Mouse (Mus musculus): ENCODE data around the gene Kmt2d.
"Not testable (repeated sequence)": the region's sequence is repeated elsewhere in the genome, so short reads cannot be mapped to it uniquely, and the experiment has no call there.

Gene Kmt2d

DNA sequence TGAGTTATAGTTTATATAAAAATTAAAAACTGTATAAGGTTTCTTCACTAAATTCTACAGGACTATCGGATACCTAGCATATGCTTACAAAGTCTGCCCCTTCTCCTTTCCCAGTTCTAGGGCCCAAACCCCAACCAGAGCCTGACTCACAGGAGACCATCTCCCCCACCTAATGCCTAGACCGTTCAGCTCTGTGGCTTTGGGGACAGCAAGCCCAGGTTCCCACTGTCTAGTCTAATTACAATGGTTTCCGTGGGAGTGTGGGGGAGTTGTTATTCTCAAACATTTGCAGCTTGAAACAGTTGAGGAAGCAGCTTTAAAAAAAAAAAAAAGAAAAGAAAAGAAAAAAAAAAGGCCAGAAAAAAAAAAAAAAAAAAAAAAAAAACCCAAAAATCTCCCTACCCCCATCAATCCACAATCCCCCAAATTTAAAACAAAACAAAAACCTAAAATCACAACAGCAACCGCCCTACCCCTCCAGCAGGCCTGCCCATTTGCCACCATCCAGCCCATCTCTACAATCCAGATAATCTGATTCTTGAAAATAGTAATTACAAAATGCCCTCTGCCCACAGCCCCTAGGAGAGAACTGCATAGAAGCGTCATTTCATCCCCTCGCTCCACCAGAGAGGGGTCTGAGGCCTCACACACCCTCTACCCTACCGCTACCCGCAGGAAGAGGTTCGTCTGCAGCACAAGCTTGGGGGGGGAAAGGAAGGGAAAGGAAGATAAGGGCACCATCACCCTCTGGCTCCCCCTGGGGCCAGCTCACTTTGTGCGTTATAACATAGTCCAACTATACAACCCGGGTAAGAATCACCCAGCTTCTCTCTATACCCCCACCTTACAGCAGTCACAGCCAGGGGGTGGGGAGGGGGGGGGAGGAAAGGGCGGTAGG is 38.6 kb downstream of the Kmt2d start:
- no peak for DNase-seq (ENCODE audit: low read depth, low spot score)

DNA sequence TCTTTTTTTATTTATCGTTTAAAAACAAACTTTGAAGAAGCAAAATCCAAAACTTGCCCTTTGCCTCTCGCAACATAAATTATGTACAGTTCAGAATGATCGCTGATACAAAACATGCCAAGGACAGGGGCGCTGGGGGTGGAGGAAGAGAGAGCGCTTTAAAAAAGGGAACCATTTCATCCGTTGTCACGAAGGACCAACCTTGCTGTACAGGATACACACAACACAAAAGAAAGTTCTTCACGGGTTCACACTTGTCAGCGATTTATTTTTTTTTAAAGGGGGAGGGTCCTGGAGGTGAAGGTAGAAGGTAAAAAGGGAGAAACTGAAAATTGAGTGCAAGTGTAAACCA is 39.3 kb downstream of the Kmt2d start:
- no peak for DNase-seq (ENCODE audit: low read depth, low spot score)

DNA sequence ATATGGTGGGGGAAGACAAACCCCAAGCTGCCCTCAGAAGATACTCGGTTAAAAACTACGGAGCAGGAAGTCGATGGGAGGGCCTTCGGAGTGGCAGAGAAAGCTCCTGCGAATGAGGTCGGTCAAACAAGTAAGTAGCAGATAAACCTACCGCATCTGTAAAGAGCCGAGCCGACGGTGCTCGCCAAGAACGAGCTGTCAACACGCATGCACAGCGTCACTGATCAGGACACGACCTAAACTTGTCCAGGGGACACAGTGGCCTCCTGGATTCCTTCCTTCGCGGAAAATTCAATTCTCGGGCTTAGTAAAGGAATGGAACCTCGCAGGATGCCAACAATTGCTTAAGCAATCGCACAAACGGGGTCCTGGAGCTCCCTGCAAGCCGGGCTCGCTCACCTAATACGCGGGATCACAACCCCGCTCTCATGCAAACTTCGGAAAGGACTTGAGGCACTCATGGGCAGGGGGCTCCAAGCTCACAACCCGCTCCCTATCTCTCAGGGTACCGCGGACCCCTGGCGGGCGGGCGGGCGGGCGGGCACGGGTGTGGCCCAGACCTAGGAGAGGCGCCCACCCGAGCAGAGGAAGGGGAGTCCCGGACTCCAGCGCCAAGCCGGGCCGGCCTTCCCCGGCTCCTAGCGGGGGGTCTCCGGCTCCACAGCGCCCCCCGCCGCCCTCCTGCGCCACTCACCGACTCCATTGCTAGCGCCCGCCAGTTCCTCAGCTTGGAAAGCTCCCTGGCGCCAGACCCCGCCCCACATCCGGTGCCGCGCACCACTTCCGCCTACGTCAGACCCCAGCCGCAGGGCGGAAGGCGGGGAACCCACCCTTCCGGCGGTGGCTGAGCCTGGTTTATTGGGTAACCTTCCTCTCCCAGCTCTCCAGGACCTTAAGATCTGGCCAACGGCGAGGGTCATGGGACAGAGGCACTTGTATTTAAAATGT is 40.0 kb downstream of the Kmt2d start, which contains the start of gene Prkag1:
Gene Prkag1 (minus strand): TSS at position 786 of the 948 bp plus-strand sequence.
- DNase-seq (ENCODE audit: low read depth, low spot score), result peak; percentile 83

DNA sequence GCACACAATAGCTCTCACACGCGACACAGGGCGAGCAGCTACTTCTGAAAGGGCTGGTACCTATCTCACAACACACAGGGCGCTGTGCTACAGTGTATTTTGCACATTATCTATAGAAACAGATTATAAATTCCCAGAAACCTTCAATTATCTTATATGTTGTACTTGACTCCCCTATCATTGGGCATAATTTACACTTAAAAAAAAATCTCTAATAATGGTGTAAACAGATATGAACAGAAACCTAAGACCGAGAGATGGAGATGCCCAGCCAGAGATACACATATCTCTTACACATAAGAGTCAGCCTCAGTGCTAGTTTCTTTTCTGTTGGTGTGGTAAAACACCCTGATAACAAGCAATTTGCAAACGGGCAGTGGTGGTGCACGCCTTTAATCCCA is 43.4 kb downstream of the Kmt2d start:
- no peak for DNase-seq (ENCODE audit: low read depth, low spot score)

DNA sequence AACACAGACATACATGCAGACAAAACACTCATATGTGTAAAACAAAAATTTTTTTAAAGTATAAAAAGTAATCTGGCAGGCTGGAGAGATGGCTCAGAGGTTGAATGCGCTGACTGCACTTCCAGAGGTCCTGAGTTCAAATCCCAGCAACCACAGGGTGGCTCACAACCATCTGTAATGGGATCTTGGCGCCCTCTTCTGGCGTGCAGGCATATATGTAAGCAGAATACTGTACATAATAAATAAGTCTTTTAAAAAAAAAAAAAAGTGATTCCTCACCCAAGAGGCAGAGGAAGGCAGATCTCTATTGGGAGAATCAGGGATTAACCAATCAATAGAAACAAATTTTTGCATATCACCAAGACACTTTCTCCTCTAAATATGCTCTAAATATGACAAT is 47.6 kb downstream of the Kmt2d start:
- no peak for DNase-seq (ENCODE audit: low read depth, low spot score)

DNA sequence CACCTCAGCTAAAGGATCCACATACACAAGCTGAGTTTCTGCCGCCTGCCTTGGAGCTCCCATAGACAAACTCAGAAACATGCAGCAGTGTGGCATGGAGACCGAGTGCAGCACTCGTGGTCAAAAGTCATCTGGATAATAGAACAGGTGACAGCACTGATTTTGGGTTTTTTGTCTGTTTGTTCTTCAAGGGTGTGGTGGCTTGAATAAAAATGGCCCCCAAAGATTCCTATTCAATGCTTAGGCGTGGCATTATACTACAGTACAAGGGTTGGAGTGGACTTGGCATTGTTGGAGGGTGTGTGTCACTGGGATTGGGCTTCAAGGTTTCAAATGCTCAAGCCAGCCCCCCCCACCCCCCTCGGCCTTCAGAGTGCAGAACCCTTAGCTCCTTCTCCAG is 48.9 kb downstream of the Kmt2d start:
- no peak for DNase-seq (ENCODE audit: low read depth, low spot score)

DNA sequence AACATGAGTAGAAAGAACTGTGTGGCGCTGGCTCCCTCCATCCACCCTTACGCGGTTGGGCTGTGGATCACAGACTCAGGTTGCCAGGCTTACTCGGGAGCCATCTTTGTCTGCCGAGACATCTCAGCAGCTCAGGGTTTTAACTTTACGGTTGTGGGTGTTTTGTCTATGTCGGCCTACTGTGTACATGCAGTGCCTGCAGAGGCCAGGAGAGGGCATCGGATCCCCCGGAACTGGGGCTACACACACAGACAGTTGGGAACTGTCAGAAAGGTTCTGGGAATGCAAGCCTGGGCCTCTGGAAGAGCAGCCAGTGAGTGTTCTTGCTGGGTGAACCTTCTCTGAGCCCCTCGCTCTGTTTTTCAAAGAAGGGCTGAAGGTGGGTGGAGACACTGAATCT is 49.6 kb downstream of the Kmt2d start:
- DNase-seq (ENCODE audit: low read depth, low spot score), result no peak

DNA sequence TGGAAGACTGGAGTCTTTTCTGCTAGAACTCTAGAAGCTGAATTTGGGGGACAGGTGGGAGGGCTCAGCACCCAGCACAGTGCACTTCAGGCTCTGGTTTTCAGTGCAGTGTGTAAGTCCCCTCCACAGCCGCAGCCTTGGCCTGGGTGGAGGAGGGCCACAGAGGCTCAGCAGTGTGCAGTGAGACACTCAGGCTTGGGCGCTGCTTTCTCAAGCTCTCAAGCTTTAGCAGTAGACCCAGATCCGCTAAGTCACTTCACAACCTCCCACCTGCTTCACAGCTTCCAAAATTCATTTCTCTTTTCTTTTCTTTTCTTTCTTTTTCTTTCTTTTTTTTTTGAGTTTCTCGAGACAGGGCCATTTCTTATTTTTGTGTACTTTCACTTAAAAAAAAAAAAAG is 50.1 kb downstream of the Kmt2d start:
- DNase-seq (ENCODE audit: low read depth, low spot score), result no peak

DNA sequence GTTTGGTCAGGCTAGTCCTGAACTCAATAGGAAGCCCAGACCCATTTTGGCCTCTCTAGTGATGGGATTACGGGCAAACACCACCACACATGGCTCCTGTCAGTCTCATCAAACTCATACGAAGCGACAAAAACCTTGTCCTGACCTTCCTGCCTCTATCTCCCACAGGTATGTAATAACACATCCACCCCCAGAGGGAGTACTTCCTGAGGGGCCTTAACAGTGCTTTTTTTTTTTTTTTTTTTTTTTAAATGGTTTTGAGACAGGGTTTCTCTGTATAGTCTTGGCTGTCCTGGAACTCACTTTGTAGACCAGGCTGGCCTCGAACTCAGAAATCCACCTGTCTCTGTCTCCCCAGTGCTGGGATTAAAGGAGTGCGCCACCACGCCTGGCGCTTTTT is 52.8 kb downstream of the Kmt2d start:
- DNase-seq (ENCODE audit: low read depth, low spot score), result no peak

DNA sequence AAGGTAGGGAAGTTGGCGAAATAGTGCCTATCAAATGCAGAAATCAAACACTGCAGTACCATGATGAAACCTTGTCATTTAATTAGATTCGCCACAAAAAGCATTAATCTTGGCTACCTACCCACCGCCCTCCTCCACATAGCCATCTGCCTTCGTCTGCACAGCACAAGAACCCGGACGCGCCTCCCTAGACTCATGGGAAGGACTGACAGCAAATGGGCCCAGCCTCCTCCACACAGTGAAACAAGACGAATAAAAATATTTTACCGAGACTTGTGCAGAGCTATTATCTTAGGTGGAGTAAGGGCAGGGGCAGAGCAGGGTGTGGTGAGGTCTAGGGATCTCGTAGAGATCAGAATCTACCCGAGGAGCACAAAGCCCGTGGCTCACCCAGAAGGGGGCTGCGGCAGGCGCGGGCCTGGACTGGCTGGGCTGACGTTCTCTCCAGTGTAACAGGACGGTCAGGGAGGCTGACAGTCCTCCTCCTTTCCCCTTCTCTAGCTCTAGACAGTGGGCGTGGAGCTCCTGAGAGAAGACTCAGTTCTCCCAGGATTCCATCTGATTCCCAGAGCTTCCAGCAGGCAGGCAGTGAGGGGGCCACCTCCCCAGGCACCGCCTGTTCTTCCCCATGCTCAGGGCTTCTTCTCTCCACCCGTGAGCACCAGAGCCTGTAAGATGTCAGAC is 58.1 kb downstream of the Kmt2d start:
- peak; percentile 90 for DNase-seq (ENCODE audit: low read depth, low spot score)

DNA sequence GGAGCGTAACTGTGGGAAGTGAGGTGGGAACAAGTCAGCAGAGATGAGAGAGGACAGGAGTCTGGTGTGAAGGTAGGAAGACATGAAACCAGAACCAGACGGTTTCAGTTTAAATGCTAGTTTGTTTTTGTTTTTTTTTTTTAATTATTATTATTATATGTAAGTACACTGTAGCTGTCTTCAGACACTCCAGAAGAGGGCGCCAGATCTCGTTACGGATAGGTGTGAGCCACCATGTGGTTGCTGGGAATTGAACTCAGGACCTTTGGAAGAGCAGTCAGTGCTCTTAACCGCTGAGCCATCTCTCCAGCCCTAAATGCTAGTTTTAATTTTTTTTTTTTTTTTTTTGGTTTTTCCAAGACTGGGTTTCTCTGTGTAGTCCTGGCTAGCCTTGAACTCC is 60.8 kb downstream of the Kmt2d start:
- not testable (repeated sequence) for DNase-seq (ENCODE audit: low read depth, low spot score)

DNA sequence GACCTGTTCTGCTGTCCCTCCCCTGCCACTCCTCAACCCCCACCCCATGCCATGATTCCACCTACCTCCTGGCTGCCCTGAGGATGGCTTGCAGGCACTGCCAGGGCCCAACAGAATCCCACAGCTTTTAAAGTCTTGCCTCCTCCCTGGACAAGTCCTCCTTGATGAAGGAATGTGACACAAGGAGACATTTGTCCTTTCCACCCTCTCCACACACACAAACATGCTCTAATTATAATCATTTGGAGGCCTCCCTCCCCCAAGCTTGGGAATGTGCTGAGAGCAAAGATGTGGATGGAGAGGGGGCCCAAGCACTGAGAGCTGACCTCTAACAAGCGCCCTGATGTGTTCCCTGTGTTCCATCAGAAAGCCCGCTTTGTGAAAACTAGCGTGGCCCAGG is 61.6 kb downstream of the Kmt2d start, which contains the start of gene Ddn:
Gene Ddn (minus strand): TSS at position 101 of the 400 bp plus-strand sequence.
- DNase-seq (ENCODE audit: low read depth, low spot score), result no peak

DNA sequence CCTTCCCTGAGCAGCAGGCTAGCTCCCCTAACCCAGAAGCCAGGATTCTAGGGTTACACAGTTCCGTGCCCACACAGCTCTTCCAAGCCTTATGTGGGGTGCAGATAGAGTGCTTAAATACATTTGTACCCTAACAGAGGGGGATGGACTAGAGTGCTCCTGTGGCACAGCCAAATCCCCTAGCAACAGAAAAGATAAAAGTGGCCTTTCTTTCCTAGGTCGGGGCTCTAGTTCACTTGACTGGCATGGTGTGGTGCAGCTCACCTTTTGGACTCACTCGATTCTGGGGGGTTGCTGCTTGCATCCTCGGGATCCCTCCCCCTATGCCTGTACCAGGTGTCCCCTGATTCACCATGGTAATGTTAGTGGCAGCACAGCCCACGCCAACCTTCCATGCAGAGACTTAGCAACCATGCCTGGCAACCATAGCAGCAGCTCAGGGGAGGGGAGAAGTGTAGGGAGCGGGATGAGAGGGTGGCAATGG is 62.3 kb downstream of the Kmt2d start:
- DNase-seq (ENCODE audit: low read depth, low spot score), result peak; percentile 96

DNA sequence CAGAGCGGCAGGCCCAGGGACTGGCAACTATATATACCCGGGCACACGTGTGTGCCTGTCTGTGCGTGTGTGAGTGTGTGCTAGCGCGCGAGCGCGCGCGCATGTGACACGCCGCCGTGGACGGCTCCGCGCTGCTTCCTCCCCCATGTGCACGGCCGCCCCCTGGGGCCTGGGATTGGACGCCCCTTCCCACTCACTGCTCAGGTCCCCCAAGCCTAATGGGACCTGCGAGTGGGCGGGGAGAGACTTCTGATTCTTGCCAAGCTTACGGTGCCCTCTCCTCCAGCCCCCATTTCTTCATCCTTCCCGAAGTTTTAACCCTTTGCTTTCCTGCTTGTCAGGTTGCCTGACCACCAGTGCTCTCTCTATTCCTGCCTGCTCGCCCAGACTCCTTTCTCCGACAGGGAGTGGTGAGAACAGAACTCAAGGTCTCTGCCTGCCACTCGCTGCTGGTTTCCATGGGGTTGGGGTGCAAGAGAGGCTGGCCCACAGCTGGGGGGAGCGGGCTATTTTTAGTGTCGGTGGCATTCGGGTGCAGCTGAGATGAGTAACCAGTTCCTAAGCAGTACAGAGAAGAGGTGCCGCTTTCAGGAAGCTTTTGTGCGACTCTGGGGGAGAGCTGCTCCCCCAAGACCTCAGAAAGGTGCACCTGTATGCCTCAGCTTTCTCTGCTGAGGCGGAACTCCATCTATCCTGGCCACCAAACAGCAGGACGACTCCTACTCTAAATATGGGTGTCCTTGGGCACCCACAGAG is 62.9 kb downstream of the Kmt2d start:
- DNase-seq (ENCODE audit: low read depth, low spot score), result peak; percentile 83

DNA sequence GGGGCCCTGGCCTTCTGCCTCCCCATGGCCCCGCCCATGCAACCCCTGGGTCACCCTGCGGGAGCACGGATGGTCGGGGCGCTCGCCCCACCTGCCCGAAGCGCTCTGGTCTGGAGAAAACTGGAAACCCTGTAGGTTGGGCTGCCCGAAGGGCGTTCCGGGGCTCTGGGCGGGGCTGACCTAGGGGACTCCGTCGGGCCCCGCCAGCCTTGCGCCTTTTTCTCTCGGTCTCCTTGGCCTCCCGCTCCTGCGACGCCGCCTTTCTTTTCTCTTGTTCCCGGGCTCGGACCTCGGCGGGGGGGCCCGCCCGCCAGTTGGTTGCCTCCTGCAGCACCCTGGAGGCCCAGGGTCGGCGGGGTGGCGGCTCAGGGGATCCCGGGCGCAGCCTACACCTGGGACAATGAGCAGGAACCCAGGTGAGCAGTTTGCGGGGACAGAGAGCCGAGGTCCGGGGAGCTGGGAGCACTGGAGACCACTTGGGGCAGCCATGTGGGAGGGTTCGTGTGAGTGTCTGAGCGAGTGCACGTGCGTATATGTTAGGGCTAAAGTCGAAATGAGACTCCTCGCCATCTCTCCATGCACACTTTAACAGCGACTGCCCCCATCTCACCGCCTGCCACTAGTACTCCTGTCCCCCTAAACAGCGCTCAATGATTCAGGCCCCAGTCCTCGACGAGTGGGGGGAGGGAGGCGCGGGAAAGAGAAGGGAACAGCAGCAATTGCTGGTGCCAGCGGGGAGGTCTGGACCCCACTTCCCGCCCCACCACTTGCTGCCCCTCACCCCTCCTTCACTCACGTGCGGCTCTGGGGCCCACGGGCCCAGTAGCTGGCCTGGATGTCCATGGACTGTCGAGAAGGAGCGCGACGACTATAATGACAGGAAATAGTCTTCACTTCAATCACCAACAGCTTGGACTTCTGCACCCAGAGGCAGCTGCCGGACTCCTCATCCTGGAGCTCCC is 63.9 kb downstream of the Kmt2d start:
- DNase-seq (ENCODE audit: low read depth, low spot score), result no peak

DNA sequence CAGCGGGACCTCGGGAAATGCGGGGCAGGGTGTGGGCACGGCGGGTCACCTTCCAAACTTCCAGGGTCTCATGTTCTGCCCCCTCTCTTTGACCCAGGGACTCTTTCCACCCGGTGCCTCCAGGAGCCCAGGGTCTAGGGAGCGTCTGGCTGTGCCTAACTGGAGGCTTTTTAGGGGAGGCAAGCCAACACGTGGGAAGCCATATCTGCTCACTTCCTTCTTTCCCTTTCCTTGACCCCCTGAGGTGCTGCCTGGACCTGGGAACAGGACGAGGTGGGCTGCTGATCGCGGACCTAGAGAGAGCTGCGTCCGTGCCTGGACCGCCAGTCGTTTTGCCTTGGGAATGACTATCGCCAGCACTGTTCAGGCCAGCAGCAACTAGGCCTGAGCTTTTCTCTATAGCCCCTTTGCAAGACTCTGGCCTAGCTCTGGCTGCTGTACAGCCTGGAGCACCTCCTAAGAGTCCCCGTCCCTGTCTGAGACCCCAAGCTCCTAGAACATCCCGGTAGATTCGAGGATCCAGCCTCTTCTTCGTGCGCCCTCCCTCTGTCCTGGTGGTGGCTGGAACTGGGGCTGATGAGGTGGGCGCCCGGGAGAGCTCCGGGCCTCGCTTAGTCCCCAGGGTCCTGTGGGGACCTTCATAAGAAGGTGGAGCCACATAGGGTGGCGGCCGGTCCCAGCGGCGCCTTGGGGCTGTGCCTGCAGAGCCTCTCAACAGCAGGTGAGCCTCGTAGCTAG is 64.8 kb downstream of the Kmt2d start:
- no peak for DNase-seq (ENCODE audit: low read depth, low spot score)

DNA sequence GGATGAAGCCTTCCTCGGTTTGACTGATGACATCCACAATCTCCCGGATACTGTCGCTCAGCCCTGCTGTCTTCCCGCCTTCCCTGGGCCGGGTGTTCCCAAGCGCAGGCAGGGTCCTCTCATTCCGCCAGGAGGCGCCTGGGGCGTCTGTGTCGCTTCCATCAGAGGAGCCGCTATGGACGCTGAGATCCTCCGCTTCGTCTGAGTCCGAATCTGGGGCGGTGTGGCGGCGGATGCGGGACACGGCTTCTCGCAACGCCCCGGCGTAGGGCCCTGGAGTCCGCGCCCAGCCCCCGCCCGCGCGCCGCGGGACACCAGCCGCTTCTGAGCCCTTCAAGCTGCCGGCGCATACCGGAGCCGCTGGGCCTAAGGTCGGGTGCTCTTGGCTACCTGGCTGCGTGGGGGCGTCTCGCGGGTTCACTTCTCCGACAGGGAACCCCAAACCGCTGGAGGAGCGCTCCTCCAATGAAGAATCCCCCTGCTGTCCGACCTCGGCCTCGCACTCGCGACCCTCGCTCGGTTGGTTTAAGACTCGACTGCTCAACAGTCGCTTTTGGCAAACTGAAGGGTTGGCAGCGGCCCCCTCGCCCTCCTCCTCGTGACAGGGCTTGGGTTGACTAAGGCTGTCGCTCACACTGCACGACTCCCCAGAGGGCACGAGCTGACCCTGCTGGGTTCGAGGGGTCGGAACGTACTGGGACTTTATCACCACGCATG is 65.5 kb downstream of the Kmt2d start:
- no peak for DNase-seq (ENCODE audit: low read depth, low spot score)

DNA sequence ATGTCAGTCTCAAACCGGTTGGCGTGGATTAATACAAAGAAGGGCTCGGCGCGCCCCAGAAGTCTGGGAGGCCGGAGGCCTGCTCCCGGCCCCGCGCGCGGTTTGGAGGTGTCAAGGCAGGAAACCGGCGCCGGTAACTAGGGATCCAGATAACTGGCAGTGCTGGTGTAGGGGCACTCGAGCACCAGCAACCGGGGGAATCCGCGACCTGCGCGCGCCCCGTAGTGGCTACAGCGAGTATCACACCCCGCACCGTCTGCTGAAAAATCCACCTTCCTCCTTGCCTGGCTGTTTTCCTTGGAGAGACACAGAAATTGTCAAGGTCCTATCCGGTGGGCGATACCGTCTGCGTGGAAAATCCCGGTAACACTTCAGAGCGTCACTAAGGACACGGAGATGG is 67.0 kb downstream of the Kmt2d start:
- DNase-seq (ENCODE audit: low read depth, low spot score), result no peak

All from telencephalon, adult 2 months (tissue).